Mouse (Mus musculus) testis, adult 2 months (tissue): ENCODE results near the gene Xpot. TPM values are rescaled to one million over a fixed set of nuclear protein-coding genes. Genes with fewer than 3 reads are reported as not detected.

Experiments
- H3K27ac ChIP-seq: fragments of 200-500 bp; 2 replicates; pipeline ENCODE4 v1.5.1; 2012; ENCODE audit warnings: low read depth, low read length; ENCODE audit not compliant: control insufficient read depth, insufficient read depth
- H3K27me3 ChIP-seq: fragments of 200-500 bp; 2 replicates; pipeline ENCODE4 v1.6.1; 2012; ENCODE audit warnings: mild to moderate bottlenecking, low read length, moderate library complexity; ENCODE audit not compliant: control insufficient read depth, insufficient read depth
- H3K36me3 ChIP-seq: fragments of 200-500 bp; 2 replicates; pipeline ENCODE4 v1.6.1; 2012; ENCODE audit warnings: mild to moderate bottlenecking, low read length; ENCODE audit not compliant: control insufficient read depth, insufficient read depth
- H3K4me1 ChIP-seq: fragments of 200-500 bp; 2 replicates; pipeline ENCODE4 v1.6.1; 2012; ENCODE audit warnings: low read length; ENCODE audit not compliant: control insufficient read depth, insufficient read depth
- H3K4me3 ChIP-seq: fragments of 200-500 bp; 2 replicates; pipeline ENCODE4 v1.5.1; 2012; ENCODE audit warnings: low read depth, mild to moderate bottlenecking, low read length, moderate library complexity, mixed read lengths; ENCODE audit not compliant: control insufficient read depth
- CTCF ChIP-seq: fragments of 200-500 bp; IDR thresholded peaks from 2 replicates; pipeline ENCODE4 v1.5.1; 2012; ENCODE audit warnings: low read depth, mild to moderate bottlenecking, inconsistent platforms, low read length, moderate library complexity; ENCODE audit not compliant: control insufficient read depth, insufficient read depth, insufficient replicate concordance
- POLR2A ChIP-seq: fragments of 200-500 bp; IDR thresholded peaks from 2 replicates; pipeline ENCODE4 v1.6.1; 2012; ENCODE audit warnings: low read depth, mild to moderate bottlenecking, inconsistent platforms, low read length, moderate library complexity; ENCODE audit not compliant: control insufficient read depth
- polyA plus RNA-seq: library from polyadenylated mRNA; depleted of rRNA; stranded (reverse); fragments of >200 nt; gene quantifications from 2 replicates; pipeline ENCODE4 v1.2.3, GENCODE M21; 2012

Xpot gene
- polyA plus RNA-seq, 1 experiment = 42.4 TPM

GRCm38 (mm10) chr10:121585056-121585790, 40.9 kb downstream of the Xpot start:
- no peak for TF ChIP-seq CTCF
- no peak for TF ChIP-seq POLR2A
- Histone ChIP-seq H3K27me3 (no peaks in the 10 kb centered on the region), H3K4me1 (peaks cover 2% of the 10 kb centered on the region; the same call in 1 of the 2 replicates), H3K4me3 (no peak overlapping the region), H3K27ac (no peak overlapping the region), H3K36me3 (no peaks in the 10 kb centered on the region; the same call in 1 of the 2 replicates)

- no peak overlapping the region for H3K4me3 ChIP-seq
- no peak for TF ChIP-seq POLR2A
- no peak for TF ChIP-seq CTCF
- no peak overlapping the region for H3K27ac ChIP-seq
- peaks cover 2% of the 10 kb centered on the region; the same call in 1 of the 2 replicates for H3K4me1 ChIP-seq
- H3K27me3 ChIP-seq = no peaks in the 10 kb centered on the region
- no peaks in the 10 kb centered on the region; the same call in 1 of the 2 replicates for H3K36me3 ChIP-seq
Observed at GRCm38 (mm10) chr10:121584033-121584432, 42.1 kb downstream of the Xpot start.

- no peak overlapping the region for H3K4me3 ChIP-seq
- no peak overlapping the region for H3K27ac ChIP-seq
- no peaks in the 10 kb centered on the region for H3K27me3 ChIP-seq
- no peaks in the 10 kb centered on the region; the same call in 1 of the 2 replicates for H3K36me3 ChIP-seq
- peaks cover 2% of the 10 kb centered on the region; the same call in 1 of the 2 replicates for H3K4me1 ChIP-seq
- no peak for TF ChIP-seq POLR2A
- TF ChIP-seq CTCF = no peak
Observed at GRCm38 (mm10) chr10:121583016-121583415, 43.1 kb downstream of the Xpot start.

- Histone ChIP-seq H3K4me3 (no peak overlapping the region), H3K4me1 (peaks cover 2% of the 10 kb centered on the region; the same call in 1 of the 2 replicates), H3K27me3 (no peaks in the 10 kb centered on the region), H3K36me3 (no peaks in the 10 kb centered on the region; the same call in 1 of the 2 replicates), H3K27ac (no peak overlapping the region)
- no peak for TF ChIP-seq POLR2A
- no peak for TF ChIP-seq CTCF
Observed at GRCm38 (mm10) chr10:121582287-121582686, 43.8 kb downstream of the Xpot start.

GRCm38 (mm10) chr10:121581405-121581804, 44.7 kb downstream of the Xpot start:
- H3K36me3 ChIP-seq = peaks cover under 1% of the 10 kb centered on the region; the same call in 1 of the 2 replicates

GRCm38 (mm10) chr10:121580381-121580780, 45.8 kb downstream of the Xpot start:
- H3K27me3 ChIP-seq = no peaks in the 10 kb centered on the region
- no peak overlapping the region for H3K27ac ChIP-seq
- H3K4me3 ChIP-seq = no peak overlapping the region
- peaks cover 3% of the 10 kb centered on the region; the same call in 1 of the 2 replicates for H3K36me3 ChIP-seq
- no peak for TF ChIP-seq CTCF
- no peak for TF ChIP-seq POLR2A
- no peaks in the 10 kb centered on the region for H3K4me1 ChIP-seq

More at GRCm38 (mm10) chr10:121581405-121581804, 44.7 kb downstream of the Xpot start:
- Histone ChIP-seq H3K4me1 (peaks cover 2% of the 10 kb centered on the region; the same call in 1 of the 2 replicates), H3K27me3 (no peaks in the 10 kb centered on the region), H3K4me3 (no peak overlapping the region), H3K27ac (no peak overlapping the region)
- TF ChIP-seq POLR2A (no peak), CTCF (no peak)

GRCm38 (mm10) chr10:121576372-121576771, 49.8 kb downstream of the Xpot start:
- peaks cover 3% of the 10 kb centered on the region; the same call in 1 of the 2 replicates for H3K36me3 ChIP-seq
- no peak overlapping the region for H3K27ac ChIP-seq
- no peaks in the 10 kb centered on the region for H3K4me1 ChIP-seq
- H3K4me3 ChIP-seq = no peak overlapping the region
- no peaks in the 10 kb centered on the region for H3K27me3 ChIP-seq
- TF ChIP-seq CTCF (no peak), POLR2A (no peak)
